Mouse (Mus musculus): ENCODE measurements around the gene Wipi2.

The Wipi2 gene

GRCm38 (mm10) chr5:142693738-142694430 is 66.4 kb downstream of the Wipi2 start:
- DNase-seq: no peak

- peak; percentile 80 for DNase-seq
Observed at GRCm38 (mm10) chr5:142694627-142695340, 67.3 kb downstream of the Wipi2 start.

- no peak for DNase-seq
Observed at GRCm38 (mm10) chr5:142696258-142696657, 68.8 kb downstream of the Wipi2 start.

GRCm38 (mm10) chr5:142696865-142697264 is 69.4 kb downstream of the Wipi2 start:
- DNase-seq: peak; percentile 81

GRCm38 (mm10) chr5:142697742-142698141 is 70.2 kb downstream of the Wipi2 start:
- no peak for DNase-seq

GRCm38 (mm10) chr5:142700842-142701589 is 73.5 kb downstream of the Wipi2 start:
- DNase-seq: no peak

- DNase-seq: no peak
Observed at GRCm38 (mm10) chr5:142701651-142702510, 74.4 kb downstream of the Wipi2 start.

GRCm38 (mm10) chr5:142702511-142703138 is 75.1 kb downstream of the Wipi2 start:
- no peak for DNase-seq

- no peak for DNase-seq
Observed at GRCm38 (mm10) chr5:142703569-142703968, 76.1 kb downstream of the Wipi2 start.

GRCm38 (mm10) chr5:142707709-142708108 is 80.2 kb downstream of the Wipi2 start:
- DNase-seq: no peak

GRCm38 (mm10) chr5:142709436-142709835 is 81.9 kb downstream of the Wipi2 start:
- DNase-seq: no peak

GRCm38 (mm10) chr5:142712373-142712772 is 84.9 kb downstream of the Wipi2 start:
- DNase-seq: no peak

- DNase-seq: no peak
Observed at GRCm38 (mm10) chr5:142713966-142714365, 86.5 kb downstream of the Wipi2 start.

GRCm38 (mm10) chr5:142715059-142715458 is 87.6 kb downstream of the Wipi2 start:
- no peak for DNase-seq

GRCm38 (mm10) chr5:142716056-142716455 is 88.6 kb downstream of the Wipi2 start:
- no peak for DNase-seq

- no peak for DNase-seq
Observed at GRCm38 (mm10) chr5:142718037-142718436, 90.5 kb downstream of the Wipi2 start.

- DNase-seq: no peak
Observed at GRCm38 (mm10) chr5:142718486-142718885, 91.0 kb downstream of the Wipi2 start.

GRCm38 (mm10) chr5:142719897-142720296 is 92.4 kb downstream of the Wipi2 start:
- no peak for DNase-seq

Measured in layer of hippocampus, adult 9-11 months (tissue).